Mouse (Mus musculus) bone marrow macrophage, adult 2 months (primary cell): ENCODE data around the gene Rad51c.

Experiments used
- CTCF ChIP-seq: IDR thresholded peaks from 2 replicates; pipeline ENCODE4 v1.5.1; 2012; ENCODE audit warnings: low read depth, mild to moderate bottlenecking, low read length, moderate library complexity
- POLR2A ChIP-seq: IDR thresholded peaks from 2 replicates; pipeline ENCODE4 v1.6.1; 2012; ENCODE audit warnings: mild to moderate bottlenecking, low read depth, low read length, borderline replicate concordance

DNA sequence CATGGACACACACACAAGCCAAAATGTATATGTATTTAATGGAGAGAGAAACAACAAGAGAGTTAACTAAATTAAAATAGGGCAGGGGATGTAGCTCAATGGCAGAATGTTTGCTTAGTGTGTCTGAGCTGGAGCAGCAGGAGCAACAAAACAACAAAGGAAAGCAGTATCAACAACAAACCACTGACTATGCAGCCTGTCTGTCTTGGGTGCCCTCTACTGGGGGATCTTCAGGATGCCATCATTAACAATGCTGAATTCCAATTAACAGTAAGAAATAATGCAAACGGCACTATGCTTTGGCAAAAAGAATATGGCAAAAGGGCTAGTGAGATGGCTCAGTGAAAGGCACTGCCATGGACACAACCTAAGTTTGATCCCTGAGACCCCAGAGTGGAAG, 10.9 kb downstream of the Rad51c start:
- TF ChIP-seq CTCF, result no peak
- no peak for TF ChIP-seq POLR2A
